Mouse (Mus musculus) cerebellum, postnatal 36 days (tissue): ENCODE results near the gene Sptbn1.
A peak's percentile ranks its signal among the peaks of the same experiment; 100 is the strongest.

ENCODE experiments used
- DNase-seq, 2 experiments: peaks; one replicate each; pipeline ENCODE4 v3.0.0; 2021 to 2022; ENCODE audit warnings: mixed read lengths in 2 of 2

The Sptbn1 gene

GRCm38 (mm10) chr11:30210100-30210811 lies 57.7 kb downstream of the Sptbn1 start:
- DNase-seq: no peak

GRCm38 (mm10) chr11:30209495-30209894 lies 58.5 kb downstream of the Sptbn1 start:
- peak; percentile 13 to 29 for DNase-seq

GRCm38 (mm10) chr11:30204398-30204797 lies 63.6 kb downstream of the Sptbn1 start:
- no peak for DNase-seq

GRCm38 (mm10) chr11:30200391-30200790 lies 67.6 kb downstream of the Sptbn1 start:
- DNase-seq: no peak

GRCm38 (mm10) chr11:30198091-30198675 lies 69.8 kb downstream of the Sptbn1 start:
- DNase-seq: peak; percentile 48 to 53

- DNase-seq: peak; percentile 58 to 62
These were observed 70.3 kb downstream of the Sptbn1 start for GRCm38 (mm10) chr11:30197564-30198090.

- DNase-seq: no peak
These were observed 71.5 kb downstream of the Sptbn1 start for GRCm38 (mm10) chr11:30196368-30197070.

- no peak for DNase-seq
These were observed 72.2 kb downstream of the Sptbn1 start for GRCm38 (mm10) chr11:30195756-30196155.

GRCm38 (mm10) chr11:30194800-30195199 lies 73.2 kb downstream of the Sptbn1 start:
- no peak for DNase-seq

GRCm38 (mm10) chr11:30190959-30191358 lies 77.0 kb downstream of the Sptbn1 start:
- no peak for DNase-seq

GRCm38 (mm10) chr11:30190119-30190518 lies 77.9 kb downstream of the Sptbn1 start:
- no peak for DNase-seq

GRCm38 (mm10) chr11:30186902-30187470 lies 81.0 kb downstream of the Sptbn1 start:
- no peak for DNase-seq

- DNase-seq: no peak
These were observed 83.4 kb downstream of the Sptbn1 start for GRCm38 (mm10) chr11:30184527-30184926.

- DNase-seq: no peak
These were observed 85.1 kb downstream of the Sptbn1 start for GRCm38 (mm10) chr11:30182716-30183411.

- DNase-seq: no peak
These were observed 89.8 kb downstream of the Sptbn1 start for GRCm38 (mm10) chr11:30178193-30178592.

- no peak for DNase-seq
These were observed 90.7 kb downstream of the Sptbn1 start for GRCm38 (mm10) chr11:30177145-30177840.

GRCm38 (mm10) chr11:30176111-30176510 lies 91.9 kb downstream of the Sptbn1 start:
- no peak for DNase-seq

- no peak for DNase-seq
These were observed 92.4 kb downstream of the Sptbn1 start for GRCm38 (mm10) chr11:30175623-30176022.

GRCm38 (mm10) chr11:30171586-30172178 lies 96.3 kb downstream of the Sptbn1 start:
- no peak for DNase-seq

- DNase-seq: no peak
These were observed 96.8 kb downstream of the Sptbn1 start for GRCm38 (mm10) chr11:30171184-30171583.

GRCm38 (mm10) chr11:30166551-30166922 lies 101.4 kb downstream of the Sptbn1 start:
- no peak for DNase-seq
